Mouse (Mus musculus) lung, adult 2 months (tissue): ENCODE measurements around the gene Cnn3. TPM values are rescaled to one million over a fixed set of nuclear protein-coding genes. Genes with fewer than 3 reads are reported as not detected.

Experiments
- DNase-seq: peaks from one replicate; pipeline ENCODE4 v3.0.0; 2022
- H3K4me1 ChIP-seq: fragments of 200-500 bp; 2 replicates; pipeline ENCODE4 v1.6.1; 2011; ENCODE audit warnings: low read length; ENCODE audit not compliant: control insufficient read depth, insufficient read depth
- H3K4me3 ChIP-seq: fragments of 200-500 bp; replicated peaks from 2 replicates; pipeline ENCODE3; 2011; ENCODE audit warnings: low read depth, mild to moderate bottlenecking, control low read depth, low read length; ENCODE audit errors: extremely low read depth
- CTCF ChIP-seq: fragments of 200-500 bp; IDR thresholded peaks from 2 replicates; pipeline ENCODE4 v1.5.1; 2011; ENCODE audit warnings: mild to moderate bottlenecking, low read length, control low read depth; ENCODE audit not compliant: insufficient read depth
- POLR2A ChIP-seq: fragments of 200-500 bp; IDR thresholded peaks from 2 replicates; pipeline ENCODE4 v1.6.1; 2011; ENCODE audit warnings: low read depth, mild to moderate bottlenecking, control low read depth, low read length, borderline replicate concordance; ENCODE audit errors: extremely low read depth
- WGBS: fragments of 180-500 bp; shearing (Covaris S2); methylation state at CpG from one replicate; pipeline ENCODE4 v1.1.7; 2018; 5-methylcytosine and 5-hydroxymethylcytosine counted together
- polyA plus RNA-seq: library from polyadenylated mRNA; depleted of rRNA; stranded (reverse); fragments of >200 nt; gene quantifications from 2 replicates; pipeline ENCODE4 v1.2.3, GENCODE M21; 2012

Cnn3 gene
- polyA plus RNA-seq, 1 experiment: 170 TPM

DNA sequence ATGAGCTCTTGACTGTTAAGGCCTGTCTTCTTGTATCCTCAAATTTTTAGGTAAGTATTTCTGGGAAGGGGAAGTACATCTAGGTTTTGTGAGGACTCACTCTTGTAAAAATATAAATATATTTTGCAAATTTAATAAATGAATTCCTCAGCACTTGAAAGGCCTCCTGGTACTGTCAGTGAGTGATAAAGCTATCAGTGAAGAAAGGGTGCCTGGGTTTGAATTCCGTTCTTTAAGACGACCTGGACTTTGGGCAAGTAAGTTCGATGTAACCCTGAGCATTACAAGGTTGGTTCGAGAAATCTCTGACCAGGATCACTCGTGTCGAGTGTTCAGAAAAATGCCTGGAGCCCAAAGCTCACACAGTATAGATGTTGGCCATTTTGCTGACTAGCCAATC is 7.1 kb downstream of the Cnn3 start:
- DNase-seq: no peak
- TF ChIP-seq CTCF (no peak), POLR2A (no peak)
- WGBS: 70% methylated on average over 6 of the region's 6 CpGs
- H3K4me3 ChIP-seq: no peak overlapping the region
- H3K4me1 ChIP-seq: peaks cover 17% of the 10 kb centered on the region

GRCm38 (mm10) chr3:121433968-121434533 is 7.8 kb downstream of the Cnn3 start:
- TF ChIP-seq POLR2A: no peak
- no peak for TF ChIP-seq CTCF
- peaks cover 20% of the 10 kb centered on the region for H3K4me1 ChIP-seq
- whole genome bisulfite sequencing: 41% methylated on average over 8 of the region's 8 CpGs
- no peak for DNase-seq
- no peak overlapping the region for H3K4me3 ChIP-seq

GRCm38 (mm10) chr3:121435296-121435695 is 9.0 kb downstream of the Cnn3 start:
- no peak overlapping the region for H3K4me3 ChIP-seq
- DNase-seq: no peak
- 50% methylated on average over 5 of the region's 5 CpGs for WGBS
- peaks cover 32% of the 10 kb centered on the region for H3K4me1 ChIP-seq
- TF ChIP-seq CTCF (no peak), POLR2A (no peak)

- no peak for TF ChIP-seq POLR2A
- no peak for TF ChIP-seq CTCF
- DNase-seq: no peak
- H3K4me3 ChIP-seq: no peak overlapping the region
- 47% methylated on average over 7 of the region's 7 CpGs for WGBS
- H3K4me1 ChIP-seq: peaks cover 34% of the 10 kb centered on the region
Observed at GRCm38 (mm10) chr3:121437070-121437469, 10.8 kb downstream of the Cnn3 start.

DNA sequence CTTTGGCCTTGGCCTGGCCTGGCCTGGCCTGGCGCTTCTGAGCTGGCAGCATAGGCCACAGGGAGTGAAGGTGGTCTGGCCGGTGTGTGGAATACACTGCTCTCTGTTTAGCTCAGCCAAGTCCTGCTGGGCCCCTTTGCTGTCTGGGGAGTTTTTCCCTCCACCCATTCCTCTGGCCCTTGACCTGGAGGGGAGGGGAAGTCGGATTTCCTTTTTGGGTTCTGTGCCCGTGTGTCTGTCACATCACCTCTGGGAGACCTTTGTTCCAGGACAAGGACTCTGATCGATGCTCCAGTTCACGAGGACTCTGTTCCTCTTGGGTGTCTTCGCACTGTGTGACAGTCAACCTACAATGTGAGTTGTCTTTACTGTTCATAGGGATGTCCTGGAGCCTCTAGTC is 11.7 kb downstream of the Cnn3 start:
- TF ChIP-seq POLR2A (no peak), CTCF (no peak)
- no peak overlapping the region for H3K4me3 ChIP-seq
- no peak for DNase-seq
- 50% methylated on average over 7 of the region's 7 CpGs for WGBS
- H3K4me1 ChIP-seq: peaks cover 39% of the 10 kb centered on the region

DNA sequence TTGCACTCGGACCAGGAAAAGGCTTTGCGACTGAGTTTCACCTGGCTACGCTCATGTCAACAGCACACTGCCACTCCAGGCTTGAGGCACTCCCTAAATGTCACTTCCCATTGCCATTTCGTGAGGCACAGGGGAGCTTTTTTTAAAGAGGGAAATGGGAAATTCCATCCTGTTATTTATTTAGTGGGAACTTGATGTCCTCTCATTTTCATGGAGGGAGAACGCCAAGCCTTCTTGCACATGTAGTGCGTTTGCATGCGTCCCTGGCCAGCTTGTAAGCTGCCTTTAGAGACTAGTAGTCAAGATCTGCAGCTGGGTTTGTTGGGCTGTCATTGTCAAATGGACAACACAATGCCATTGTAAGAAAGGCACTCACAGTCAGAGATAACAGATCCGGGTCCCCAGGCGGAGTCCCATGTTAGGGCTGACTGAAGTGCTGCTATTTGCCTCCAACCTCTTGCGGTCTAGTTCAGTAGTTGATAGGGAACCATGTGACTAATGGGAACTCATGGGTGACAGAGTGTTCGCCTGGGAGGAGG is 13.4 kb downstream of the Cnn3 start:
- DNase-seq: no peak
- 26% methylated on average over 11 of the region's 11 CpGs for WGBS
- peaks cover 34% of the 10 kb centered on the region for H3K4me1 ChIP-seq
- TF ChIP-seq CTCF: no peak
- no peak for TF ChIP-seq POLR2A
- no peak overlapping the region for H3K4me3 ChIP-seq

GRCm38 (mm10) chr3:121441504-121441903 is 15.2 kb downstream of the Cnn3 start:
- H3K4me1 ChIP-seq: peaks cover 32% of the 10 kb centered on the region
- no peak for DNase-seq
- WGBS: 88% methylated on average over 12 of the region's 12 CpGs
- TF ChIP-seq CTCF: no peak
- no peak for TF ChIP-seq POLR2A
- H3K4me3 ChIP-seq: no peak overlapping the region

DNA sequence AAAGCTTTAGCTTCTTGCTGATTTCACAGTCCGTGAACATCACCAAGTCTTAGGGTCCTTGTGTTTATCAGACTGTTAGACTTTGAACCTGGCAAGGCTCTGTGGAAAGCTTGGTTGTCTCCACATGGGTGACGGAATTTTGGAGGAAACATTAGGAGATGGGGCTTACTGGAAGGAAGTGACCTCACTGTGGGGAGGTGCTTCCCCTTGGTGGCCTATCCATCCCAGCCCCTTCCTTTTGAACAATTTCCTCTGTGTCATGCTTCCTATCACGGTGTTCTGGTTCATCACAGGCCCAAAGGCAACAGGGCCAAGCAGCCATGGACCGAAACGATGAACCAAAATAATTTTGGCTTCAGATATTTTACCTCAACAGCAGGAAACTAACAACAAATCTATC is 16.0 kb downstream of the Cnn3 start:
- Histone ChIP-seq H3K4me3 (no peak overlapping the region), H3K4me1 (peaks cover 32% of the 10 kb centered on the region)
- no peak for DNase-seq
- WGBS: 55% methylated on average over 5 of the region's 5 CpGs
- TF ChIP-seq POLR2A (no peak), CTCF (no peak)

GRCm38 (mm10) chr3:121443861-121444271 is 17.6 kb downstream of the Cnn3 start:
- WGBS: 45% methylated on average over 4 of the region's 4 CpGs
- Histone ChIP-seq H3K4me1 (peaks cover 28% of the 10 kb centered on the region), H3K4me3 (no peak overlapping the region)
- no peak for TF ChIP-seq CTCF
- no peak for DNase-seq

- WGBS: 86% methylated on average over 6 of the region's 6 CpGs
- no peak for TF ChIP-seq CTCF
- no peak for TF ChIP-seq POLR2A
- DNase-seq: no peak
- no peak overlapping the region for H3K4me3 ChIP-seq
- H3K4me1 ChIP-seq: peaks cover 22% of the 10 kb centered on the region
Observed at GRCm38 (mm10) chr3:121444414-121444813, 18.1 kb downstream of the Cnn3 start.

DNA sequence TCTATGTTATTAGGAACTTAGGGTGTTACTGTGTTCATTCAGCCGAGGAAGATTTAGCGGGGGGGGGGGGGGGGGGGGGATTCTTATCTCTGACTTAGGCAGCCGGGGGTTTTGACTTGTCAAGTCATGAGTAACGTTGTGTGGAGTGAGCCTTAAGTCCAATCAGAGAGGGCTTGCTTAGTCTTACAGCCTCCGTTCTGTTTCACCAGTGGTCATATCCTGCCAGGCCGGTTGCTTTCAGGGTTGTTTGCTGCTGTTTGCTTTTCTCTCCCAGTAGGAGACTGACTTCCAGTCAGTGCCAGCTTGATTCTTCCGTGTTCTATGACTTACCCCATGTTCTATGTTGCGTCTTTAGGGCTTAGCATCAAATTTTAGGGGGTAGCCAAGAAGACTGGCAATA is 20.2 kb downstream of the Cnn3 start:
- DNase-seq: no peak
- no peak overlapping the region for H3K4me3 ChIP-seq
- TF ChIP-seq POLR2A: no peak
- no peak for TF ChIP-seq CTCF
- WGBS: 20% methylated on average over 8 of the region's 8 CpGs
- H3K4me1 ChIP-seq: peaks cover 12% of the 10 kb centered on the region; the same call in 1 of the 2 replicates
